Mouse (Mus musculus): Measurements from ENCODE around the gene Rps27l. TPM values are rescaled to one million over a fixed set of nuclear protein-coding genes. Genes with fewer than 3 reads are reported as not detected.

Gene Rps27l
- total and polyA plus RNA-seq, 3 experiments: 469 to 502 TPM; not detected in 1

DNA sequence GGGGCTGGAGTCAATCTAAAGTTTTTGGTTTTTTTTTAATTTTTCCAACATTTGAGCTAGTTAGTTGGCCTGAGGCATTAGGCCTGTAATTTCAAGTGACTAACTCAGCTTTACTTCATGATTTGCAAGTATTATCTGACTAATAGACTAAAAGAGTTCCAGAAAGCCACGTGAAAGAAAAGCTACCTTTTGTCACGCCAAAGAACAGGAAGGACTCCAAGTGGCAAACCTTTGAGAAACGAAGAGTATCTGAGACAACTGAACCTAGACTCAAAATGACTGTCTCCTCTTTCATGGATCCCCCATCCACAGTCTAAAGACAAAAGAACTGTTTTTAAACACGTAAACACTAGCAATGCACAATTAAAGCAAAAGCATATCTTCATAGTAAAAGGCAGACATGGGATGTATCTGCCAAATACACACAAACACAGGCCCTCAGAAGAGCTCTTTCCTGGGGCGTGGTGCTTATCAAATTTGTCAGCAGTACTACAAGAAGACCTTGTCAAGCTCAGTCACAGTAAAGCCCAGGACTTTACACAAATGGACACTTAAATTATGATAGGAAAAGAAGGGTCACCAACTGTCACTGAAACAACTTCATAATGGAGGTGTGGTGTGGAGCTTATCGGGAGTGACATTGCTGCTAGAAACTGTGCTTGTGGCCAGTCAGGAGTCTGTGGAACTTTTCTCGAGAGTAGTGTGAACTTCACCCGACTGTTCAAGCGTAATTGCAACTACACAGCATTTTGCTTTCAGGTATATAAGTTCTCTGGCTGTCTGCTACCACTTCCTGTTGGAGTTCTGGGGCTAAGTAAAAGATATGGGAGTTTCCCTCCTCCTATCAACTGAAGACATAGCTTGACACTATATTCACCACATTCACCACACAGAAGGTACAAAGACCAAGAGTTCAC is 29.8 kb upstream of the Rps27l start:
- peak overlapping the region; percentile 99 for H3K27ac ChIP-seq (ENCODE audit: control insufficient read depth, low read depth, low read length)
- H3K36me3 ChIP-seq (ENCODE audit: control insufficient read depth in 1 of 2, insufficient read depth in 2 of 2, low read length in 2 of 2): peaks cover 0 to 57% of the 10 kb centered on the region in 2 experiments; a peak in 2 of 4 replicates
- H3K27me3 ChIP-seq (ENCODE audit: control insufficient read depth in 1 of 2, insufficient read depth in 2 of 2, low read length in 2 of 2): no peaks in the 10 kb centered on the region
- H3K79me2 ChIP-seq (ENCODE audit: control insufficient read depth, insufficient read depth, low read length, poor library complexity): peaks cover 38% of the 10 kb centered on the region
- peaks cover 39 to 41% of the 10 kb centered on the region in 2 experiments for H3K4me1 ChIP-seq (ENCODE audit: control insufficient read depth in 1 of 2, insufficient read depth in 2 of 2, low read length in 2 of 2)
- DNase-seq (ENCODE audit: low read depth, low spot score): peak; percentile 82
- no peaks in the 10 kb centered on the region for H3K9me3 ChIP-seq (replicated peaks; ENCODE audit: insufficient read depth, low read length)
- H3K4me3 ChIP-seq (ENCODE audit: control insufficient read depth in 1 of 2, insufficient read depth in 1 of 2, low read depth in 2 of 2, low read length in 2 of 2): peak overlapping the region; percentile 39 to 45
- H3K9ac ChIP-seq (ENCODE audit: control insufficient read depth, low read depth, low read length, poor library complexity, severe bottlenecking): peak overlapping the region; percentile 67
- TF ChIP-seq TCF12 (IDR thresholded peaks at IDR 0.05; ENCODE audit: low read depth, low read length) (peak; percentile 59; the same call in 1 of the 2 replicates), ELF1 (IDR thresholded peaks at IDR 0.05; ENCODE audit: low read depth, low read length) (no peak; the same call in 1 of the 2 replicates), MAX (IDR thresholded peaks at IDR 0.05; ENCODE audit: low read length) (peak; percentile 66), ZC3H11A (IDR thresholded peaks at IDR 0.05; ENCODE audit: low read depth, low read length) (no peak), CTCF (IDR thresholded peaks at IDR 0.05 in 2 of 3, conservative IDR thresholded peaks at IDR 0.05 in 1 of 3; ENCODE audit: control insufficient read depth in 1 of 3, insufficient read depth in 1 of 3, low read depth in 2 of 3, low read length in 3 of 3, poor library complexity in 1 of 3, severe bottlenecking in 1 of 3) (no peak), ZKSCAN1 (IDR thresholded peaks at IDR 0.05; ENCODE audit: low read depth, low read length) (no peak), ETS1 (IDR thresholded peaks at IDR 0.05; ENCODE audit: low read depth, low read length) (0 out of 2 replicates have a peak, but pooled peaks have one; percentile 30), CHD1 (IDR thresholded peaks at IDR 0.05; ENCODE audit: low read depth, low read length) (no peak), NRF1 (IDR thresholded peaks at IDR 0.05; ENCODE audit: insufficient read depth, low read depth, low read length, poor library complexity, severe bottlenecking) (no peak), USF1 (IDR thresholded peaks at IDR 0.05; ENCODE audit: low read depth, low read length) (0 out of 2 replicates have a peak, but pooled peaks have one; percentile 13), GABPA (IDR thresholded peaks at IDR 0.05; ENCODE audit: low read depth, low read length) (no peak), POLR2AphosphoS2 (IDR thresholded peaks at IDR 0.05; ENCODE audit: low read length) (no peak), UBTF (IDR thresholded peaks at IDR 0.05; ENCODE audit: borderline replicate concordance, insufficient read depth, low read depth, low read length) (no peak), USF2 (IDR thresholded peaks at IDR 0.05; ENCODE audit: borderline replicate concordance in 1 of 2, insufficient read depth in 1 of 2, low read depth in 1 of 2, low read length in 2 of 2) (no peak), JUND (IDR thresholded peaks at IDR 0.05; ENCODE audit: low read depth, low read length) (no peak), EP300 (IDR thresholded peaks at IDR 0.05; ENCODE audit: low read depth in 1 of 2, low read length in 2 of 2) (peak; percentile 57 to 66), KAT2A (conservative IDR thresholded peaks at IDR 0.05; ENCODE audit: low read depth, low read length) (no peak), SIN3A (IDR thresholded peaks at IDR 0.05; ENCODE audit: low read length) (peak; percentile 79), ZNF384 (IDR thresholded peaks at IDR 0.05; ENCODE audit: low read depth, low read length) (no peak), CHD2 (IDR thresholded peaks at IDR 0.05; ENCODE audit: low read length) (no peak), SMC3 (IDR thresholded peaks at IDR 0.05; ENCODE audit: low read depth, low read length) (no peak), POLR2A (IDR thresholded peaks at IDR 0.05; ENCODE audit: control insufficient read depth in 1 of 2, insufficient read depth in 1 of 2, low read depth in 1 of 2, low read length in 2 of 2, poor library complexity in 1 of 2) (peak in 1 of 2 experiments; percentile 32; a peak in 1 of 4 replicates), RCOR1 (IDR thresholded peaks at IDR 0.05; ENCODE audit: low read depth, low read length) (no peak), MAFK (IDR thresholded peaks at IDR 0.05; ENCODE audit: borderline replicate concordance, low read depth, low read length) (no peak), MAZ (IDR thresholded peaks at IDR 0.05; ENCODE audit: low read depth, low read length) (no peak), GATA1 (IDR thresholded peaks at IDR 0.05; ENCODE audit: low read depth, low read length) (peak; percentile 65), ZMIZ1 (IDR thresholded peaks at IDR 0.05; ENCODE audit: low read depth, low read length) (no peak), MXI1 (IDR thresholded peaks at IDR 0.05; ENCODE audit: low read depth, low read length) (peak; percentile 63), TAL1 (IDR thresholded peaks at IDR 0.05; ENCODE audit: low read length) (peak; percentile 47), POLR2AphosphoS5 (IDR thresholded peaks at IDR 0.05; ENCODE audit: borderline replicate concordance, low read depth, low read length) (no peak), MYC (IDR thresholded peaks at IDR 0.05; ENCODE audit: low read depth, low read length) (peak; percentile 57), TBP (IDR thresholded peaks at IDR 0.05; ENCODE audit: low read depth, low read length) (peak; percentile 56; the same call in 1 of the 2 replicates), NELFE (IDR thresholded peaks at IDR 0.05; ENCODE audit: low read depth, low read length) (no peak; the same call in none of the 2 replicates), MYB (IDR thresholded peaks at IDR 0.05; ENCODE audit: low read depth, low read length) (no peak; the same call in 1 of the 2 replicates), MEF2A (IDR thresholded peaks at IDR 0.05; ENCODE audit: extremely low read depth, insufficient replicate concordance, low read depth, low read length, poor library complexity, severe bottlenecking) (no peak)

Measured in MEL (cell line).